ENCODE assay signal across 8 mouse cellular contexts in the genomic region with DNA sequence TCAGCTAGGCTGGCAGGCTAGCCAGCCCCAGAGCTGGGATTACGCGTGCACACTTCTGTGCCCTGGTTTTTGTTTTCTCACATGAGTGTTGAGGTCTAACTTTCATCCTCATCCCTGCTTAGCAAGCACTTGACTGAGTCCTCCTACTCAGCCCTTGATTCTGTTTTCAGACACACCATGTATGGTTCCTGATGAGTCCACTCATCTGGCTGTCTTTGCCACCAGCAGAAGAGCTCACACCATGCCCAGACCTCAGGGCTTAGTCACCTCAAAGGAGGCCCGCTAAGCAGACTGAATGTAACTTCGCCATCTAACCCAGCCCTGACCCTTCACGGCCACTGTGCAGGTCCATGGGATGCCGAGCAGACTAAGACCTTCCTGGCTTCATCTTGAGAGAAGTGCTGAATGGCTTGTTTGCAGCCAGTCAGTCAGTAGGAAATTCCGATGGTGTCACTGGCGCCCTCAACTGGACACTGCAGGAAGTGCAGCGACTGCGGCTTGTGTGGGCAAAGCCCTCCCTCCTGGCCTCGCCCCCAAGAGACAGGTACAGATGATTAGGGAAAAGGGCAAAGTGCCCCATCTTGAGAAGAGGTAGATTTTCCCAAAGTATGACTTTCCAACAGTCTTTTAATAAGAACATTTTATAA.
A peak's percentile ranks its signal among the peaks of the same experiment; 100 is the strongest.
DNase-seq lines count a peak whose midpoint lies in the region; ATAC-seq and TF ChIP-seq lines count a peak whose summit lies in the region.

No protein-coding gene starts in this region.

- peaks cover 37% of the 10 kb centered on the region for H3K36me3 ChIP-seq in G1E (replicated peaks)
- H3K36me3 ChIP-seq in limb, embryonic 11.5 days (ENCODE audit: control insufficient read depth, insufficient read depth, low read length), result no peaks in the 10 kb centered on the region
- no peaks in the 10 kb centered on the region for H3K36me3 ChIP-seq in neural tube, embryonic 11.5 days (ENCODE audit: control insufficient read depth, insufficient read depth, low read length)

- no peak overlapping the region for H3K4me3 ChIP-seq in G1E (ENCODE audit: low read depth, low read length)
- no peak overlapping the region for H3K4me3 ChIP-seq in limb, embryonic 11.5 days (ENCODE audit: low read depth, low read length)
- H3K4me3 ChIP-seq in neural tube, embryonic 11.5 days (ENCODE audit: low read depth, low read length), result no peak overlapping the region

- no peak overlapping the region for H3K9ac ChIP-seq in limb, embryonic 11.5 days (ENCODE audit: low read length)
- no peak overlapping the region for H3K9ac ChIP-seq in neural tube, embryonic 11.5 days (ENCODE audit: low read length)

- 50% methylated on average over 11 of the region's 11 CpGs for WGBS in limb, embryonic 11.5 days
- 48% methylated on average over 11 of the region's 11 CpGs for WGBS in neural tube, embryonic 11.5 days

- peak; percentile 93 for TF ChIP-seq CTCF in G1E (IDR thresholded peaks at IDR 0.05; ENCODE audit: low read depth, low read length)

- H3K27me3 ChIP-seq in G1E (ENCODE audit: insufficient read depth, low read length), result peaks cover 12% of the 10 kb centered on the region
- no peaks in the 10 kb centered on the region for H3K27me3 ChIP-seq in limb, embryonic 11.5 days (ENCODE audit: control insufficient read depth, insufficient read depth, low read length)
- no peaks in the 10 kb centered on the region for H3K27me3 ChIP-seq in neural tube, embryonic 11.5 days (ENCODE audit: control insufficient read depth, insufficient read depth, low read length)

- ATAC-seq in G1E (ENCODE audit: extremely low read depth, insufficient number of reproducible peaks, low FRiP score, poor library complexity, severe bottlenecking), result peak; percentile 25; the same call in 1 of the 2 replicates
- ATAC-seq in limb, embryonic 11.5 days (ENCODE audit: insufficient number of reproducible peaks, low FRiP score, low TSS enrichment, low read depth), result no peak
- no peak for ATAC-seq in neural tube, embryonic 11.5 days (ENCODE audit: insufficient read depth, low FRiP score, low TSS enrichment)

- DNase-seq in 3134 (ENCODE audit: extremely low read depth, insufficient read length, low spot score), result peak; percentile 66
- DNase-seq in G1E (ENCODE audit: low spot score), result peak; percentile 41
- DNase-seq in cerebellum, adult 18-20 months, result peak; percentile 75 to 83
- DNase-seq in frontal cortex, postnatal 14 days (ENCODE audit: low spot score in 2 of 2), result peak; percentile 59 to 73
- peak; percentile 44 to 88 for DNase-seq in kidney, adult 8-10 months
- DNase-seq in limb, embryonic 11.5 days (ENCODE audit: low spot score), result peak; percentile 88
- DNase-seq in neural tube, embryonic 11.5 days (ENCODE audit: low spot score), result peak; percentile 75
- peak; percentile 82 for DNase-seq in thymus, postnatal 0 days (ENCODE audit: low spot score)

- H3K4me1 ChIP-seq in G1E (ENCODE audit: insufficient read depth, low read depth, low read length), result peaks cover 25% of the 10 kb centered on the region
- no peaks in the 10 kb centered on the region for H3K4me1 ChIP-seq in limb, embryonic 11.5 days (ENCODE audit: control insufficient read depth, insufficient read depth, low read length)
- H3K4me1 ChIP-seq in neural tube, embryonic 11.5 days (ENCODE audit: control insufficient read depth, insufficient read depth, low read length), result no peaks in the 10 kb centered on the region

- no peaks in the 10 kb centered on the region for H3K9me3 ChIP-seq in G1E (replicated peaks)
- H3K9me3 ChIP-seq in limb, embryonic 11.5 days (ENCODE audit: control insufficient read depth, low read length), result no peaks in the 10 kb centered on the region
- no peaks in the 10 kb centered on the region for H3K9me3 ChIP-seq in neural tube, embryonic 11.5 days (ENCODE audit: control insufficient read depth, low read length)

- H3K27ac ChIP-seq in limb, embryonic 11.5 days (replicated peaks; ENCODE audit: low read depth, low read length), result no peak overlapping the region
- no peak overlapping the region for H3K27ac ChIP-seq in neural tube, embryonic 11.5 days (ENCODE audit: low read depth, low read length)

- no peak overlapping the region for H3K4me2 ChIP-seq in limb, embryonic 11.5 days (ENCODE audit: low read depth, severe bottlenecking)
- H3K4me2 ChIP-seq in neural tube, embryonic 11.5 days (ENCODE audit: low read depth), result no peak overlapping the region
